Mouse (Mus musculus): ENCODE measurements around the gene Dctn1.

DNA sequence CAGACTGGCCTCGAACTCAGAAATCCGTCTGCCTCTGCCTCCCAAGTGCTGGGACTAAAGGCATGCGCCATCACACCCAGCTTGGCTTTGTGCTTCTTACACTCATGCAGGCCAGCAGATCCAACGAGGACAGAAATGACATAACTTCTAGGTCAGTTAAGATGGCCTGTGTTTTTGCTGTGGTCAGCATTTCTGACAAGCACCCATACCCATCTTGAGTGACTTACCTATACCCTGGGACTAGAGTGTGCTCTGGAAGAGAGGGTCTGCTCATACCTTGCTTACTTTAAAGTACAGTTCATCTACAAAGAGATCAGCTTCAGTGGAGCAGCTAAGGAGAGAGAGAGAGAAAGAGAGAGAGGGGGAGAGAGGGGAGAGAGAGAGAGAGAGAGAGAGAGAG is 67.6 kb downstream of the Dctn1 start:
- TF ChIP-seq POLR2A (IDR thresholded peaks at IDR 0.05; ENCODE audit: borderline replicate concordance, extremely low read depth, insufficient read depth, insufficient read length, poor library complexity, severe bottlenecking) (no peak), CTCF (IDR thresholded peaks at IDR 0.05; ENCODE audit: borderline replicate concordance, extremely low read depth, insufficient read depth, insufficient read length) (no peak)

Data from brain, embryonic 14.5 days (tissue).